Mouse (Mus musculus) mouse trophoblast stem cell (cell line): ENCODE measurements at regions not wholly inside any gene's neighbourhood (a gene's known extent, or its start where the extent isn't known, plus 50 kb on each side); places are given as distances from the start of the nearest gene placed in this dataset.

Experiments
- in situ Hi-C, 2 experiments: fragments of 300-500 bp; cut with MseI, MboI; formaldehyde crosslinking; loops; 2 replicates in 1 of 2; 3 replicates in 1 of 2; pipeline ENCODE4 v1.15.1; 2025

GRCm38 (mm10) chr2:84173450-84173849, 183.1 kb downstream of the Gm13691 start:
- in situ Hi-C loops = no loop called here

DNA sequence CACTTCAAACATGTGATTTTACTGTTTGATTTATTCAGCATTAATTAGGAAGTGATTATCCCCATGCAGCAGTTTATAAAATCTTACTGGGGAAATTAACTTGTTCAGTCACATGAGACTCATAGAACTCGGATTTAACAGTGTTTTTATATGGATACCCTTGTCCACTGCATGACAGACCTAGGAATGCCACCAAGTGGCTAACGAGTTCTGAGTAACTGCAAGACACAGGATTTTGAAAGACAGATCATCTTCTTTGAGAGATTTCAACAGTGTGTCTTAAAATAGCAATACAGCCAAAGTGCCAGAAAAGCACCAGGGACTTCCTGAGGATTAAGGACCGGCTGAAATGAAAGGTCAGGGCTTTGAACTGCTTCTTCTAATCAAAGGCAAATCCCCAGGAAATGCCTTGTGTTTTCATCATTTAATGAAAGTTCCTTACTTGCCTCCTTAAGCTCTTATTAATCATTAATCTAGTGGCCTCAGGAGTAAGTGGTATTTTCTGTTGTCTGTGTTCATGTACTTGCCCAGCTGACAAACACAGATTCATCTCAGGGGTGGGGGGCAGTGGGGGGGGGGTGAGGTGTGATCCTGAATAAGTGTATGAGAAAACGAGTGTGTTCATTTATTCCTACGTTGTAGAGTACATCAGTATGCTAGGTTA, 193.4 kb downstream of the Gm13691 start:
- in situ Hi-C loops = no loop called here

- in situ Hi-C loops = no loop called here
Observed at GRCm38 (mm10) chr2:84184288-84185015, 194.1 kb downstream of the Gm13691 start.

DNA sequence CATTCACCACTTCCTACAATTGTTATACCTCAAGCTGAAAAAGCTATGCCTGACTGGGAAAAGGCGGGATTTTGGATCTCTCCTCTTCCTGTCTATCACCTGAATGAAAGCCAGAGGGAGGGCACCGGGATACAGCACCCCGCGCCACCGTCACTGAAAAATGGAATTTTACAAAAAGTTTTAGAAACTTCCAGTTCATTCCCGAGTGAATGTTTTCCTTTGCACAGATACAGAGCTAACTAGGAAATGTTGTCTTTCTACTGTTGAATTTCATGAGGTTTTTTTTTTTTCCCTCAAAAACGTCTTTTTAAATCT, 194.6 kb downstream of the Gm13691 start:
- in situ Hi-C loops = no loop called here

DNA sequence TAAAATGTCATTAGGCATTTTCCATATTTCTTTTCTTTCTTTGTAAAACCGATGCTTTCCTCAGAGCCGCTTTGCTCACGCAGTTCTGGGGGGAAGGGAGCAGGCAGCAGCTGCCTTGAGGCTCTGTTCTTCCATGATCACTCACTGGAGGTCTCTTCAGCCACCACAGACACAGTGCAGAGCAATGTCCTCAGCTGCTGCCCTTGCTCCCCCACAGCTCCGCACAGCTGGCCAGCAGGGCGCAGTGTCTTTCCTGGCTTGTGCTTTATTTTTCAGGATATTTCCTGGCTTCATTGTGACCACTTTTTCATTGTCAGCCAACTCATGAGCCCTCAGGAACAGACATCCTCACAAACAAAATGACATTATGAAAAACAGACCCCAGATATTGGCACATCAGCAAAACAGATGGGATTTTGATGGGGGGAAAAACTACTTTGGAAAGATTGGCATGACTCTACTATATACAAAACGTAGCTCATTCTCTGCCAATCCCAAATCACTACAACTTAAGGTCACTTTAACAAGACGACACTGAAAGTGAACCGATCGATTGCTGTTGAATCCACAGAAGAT, 195.9 kb downstream of the Gm13691 start:
- in situ Hi-C loops = no loop called here

GRCm38 (mm10) chr2:84187456-84187855, 197.1 kb downstream of the Gm13691 start:
- in situ Hi-C loops = no loop called here

DNA sequence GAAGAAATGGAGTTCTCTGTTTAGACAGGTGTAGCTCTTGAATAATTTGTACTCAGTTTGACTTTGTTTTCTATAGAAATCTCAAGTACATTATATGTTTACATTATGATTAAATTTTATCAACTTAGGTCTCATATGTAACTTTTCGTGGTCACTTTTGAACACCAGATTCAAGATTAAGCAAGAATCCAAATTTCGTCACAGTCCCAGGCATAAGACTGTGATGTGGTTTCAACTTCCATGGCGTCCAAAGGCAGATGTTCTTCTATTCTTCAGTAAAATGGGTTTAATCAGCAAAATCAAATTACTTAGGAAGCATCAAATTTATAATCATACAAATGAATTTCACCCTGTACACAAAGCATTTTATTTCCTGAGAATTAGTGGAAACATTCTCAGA, 198.9 kb downstream of the Gm13691 start:
- in situ Hi-C loops = no loop called here

- in situ Hi-C loops = no loop called here
Observed at GRCm38 (mm10) chr2:84217116-84217515, 208.1 kb downstream of the Calcrl start.

DNA sequence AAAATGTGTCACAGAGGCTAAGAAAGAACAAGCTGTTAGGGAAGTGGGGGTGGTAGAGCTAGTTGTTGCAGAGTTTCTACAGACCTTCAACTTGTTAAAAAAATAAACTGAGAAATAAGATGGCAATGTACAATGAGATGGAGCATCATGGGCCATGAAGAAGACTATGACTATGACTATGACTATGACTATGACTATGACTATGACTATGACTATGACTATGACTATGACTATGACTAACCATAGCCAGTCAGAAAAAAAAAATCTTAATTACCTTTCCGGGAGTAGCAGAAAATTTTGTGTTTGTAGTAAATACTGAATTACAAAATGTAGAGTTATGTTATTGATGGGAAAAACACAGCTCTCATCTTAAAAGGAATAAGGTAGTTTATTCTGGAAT, 203.2 kb downstream of the Calcrl start:
- in situ Hi-C loops = no loop called here

- in situ Hi-C loops = no loop called here
Observed at GRCm38 (mm10) chr2:84229777-84230176, 195.4 kb downstream of the Calcrl start.

DNA sequence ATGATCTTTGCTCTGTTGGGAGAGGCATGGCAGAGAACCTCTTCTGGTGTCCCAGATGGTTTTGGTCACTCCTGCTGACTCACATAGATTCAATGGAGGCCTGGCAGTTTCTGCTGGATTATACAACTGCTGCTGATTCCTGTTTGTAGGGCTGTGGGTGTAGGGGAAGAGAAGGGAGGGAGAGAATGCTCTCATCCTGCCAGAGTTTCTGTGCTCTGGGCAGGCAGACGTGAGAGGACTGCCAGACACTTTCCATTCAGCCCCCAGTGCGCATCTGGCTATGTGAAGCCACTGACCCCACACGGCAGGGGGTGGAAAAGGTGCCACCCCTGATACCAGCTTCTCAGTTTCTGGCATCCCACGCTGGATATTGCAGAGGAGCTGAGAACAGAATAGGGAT, 189.6 kb downstream of the Calcrl start:
- in situ Hi-C loops = no loop called here

DNA sequence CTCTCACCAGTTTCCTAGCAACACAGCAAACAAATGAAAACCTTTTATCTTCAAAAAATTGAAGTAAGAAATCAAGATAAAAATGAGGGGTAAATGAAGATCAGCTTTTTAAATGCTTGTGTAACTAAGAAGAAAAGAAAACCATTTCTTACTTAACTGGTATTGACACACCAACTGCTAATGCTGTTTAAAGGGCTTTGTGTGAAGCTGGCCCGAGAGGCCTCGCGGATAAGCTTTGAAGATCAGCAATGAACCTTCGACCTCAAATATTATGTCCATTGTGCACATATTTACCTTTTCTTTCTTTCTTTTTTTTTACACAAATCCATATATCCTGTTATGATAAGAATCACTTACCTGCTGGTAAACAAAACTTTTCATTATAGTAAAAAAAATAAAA, 184.0 kb downstream of the Calcrl start:
- in situ Hi-C loops = no loop called here

DNA sequence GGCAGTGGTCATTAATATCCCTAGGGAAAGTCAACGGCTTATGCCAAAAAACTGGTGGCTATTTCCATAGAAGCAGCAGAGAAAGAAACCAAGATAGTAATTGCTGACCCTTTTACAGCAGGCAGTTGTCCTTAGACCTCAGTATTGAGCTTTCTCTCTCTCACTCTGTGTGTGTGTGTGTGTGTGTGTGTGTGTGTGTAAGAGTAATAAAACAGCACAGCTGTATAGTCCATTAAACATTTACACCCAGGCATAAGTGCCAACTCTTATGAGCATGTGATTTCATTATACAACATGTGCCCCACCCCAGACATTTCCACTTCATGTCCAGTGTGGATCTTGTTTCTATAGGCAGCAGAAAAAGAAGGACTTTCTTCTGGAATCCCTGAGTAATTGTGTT, 183.2 kb downstream of the Calcrl start:
- in situ Hi-C loops = no loop called here

DNA sequence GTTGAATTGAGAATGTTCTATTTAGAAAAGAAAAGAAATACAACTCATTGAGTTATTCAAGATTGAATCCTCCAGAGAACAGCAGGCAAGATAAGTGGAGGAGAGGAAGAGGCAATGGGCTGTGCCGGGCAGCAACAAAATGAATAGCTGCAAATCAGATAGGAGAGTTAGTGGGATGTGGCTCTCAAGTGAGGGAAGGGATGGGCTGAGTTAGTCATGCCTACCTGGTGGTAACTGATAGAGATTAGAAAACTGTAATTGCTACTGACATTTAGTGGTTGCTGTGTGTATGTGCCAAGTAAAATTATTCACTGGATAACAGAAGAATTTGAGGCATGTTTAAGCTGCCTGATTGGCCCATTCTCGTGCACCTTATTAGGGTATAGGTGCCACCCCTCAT, 179.3 kb downstream of the Calcrl start:
- in situ Hi-C loops = no loop called here

DNA sequence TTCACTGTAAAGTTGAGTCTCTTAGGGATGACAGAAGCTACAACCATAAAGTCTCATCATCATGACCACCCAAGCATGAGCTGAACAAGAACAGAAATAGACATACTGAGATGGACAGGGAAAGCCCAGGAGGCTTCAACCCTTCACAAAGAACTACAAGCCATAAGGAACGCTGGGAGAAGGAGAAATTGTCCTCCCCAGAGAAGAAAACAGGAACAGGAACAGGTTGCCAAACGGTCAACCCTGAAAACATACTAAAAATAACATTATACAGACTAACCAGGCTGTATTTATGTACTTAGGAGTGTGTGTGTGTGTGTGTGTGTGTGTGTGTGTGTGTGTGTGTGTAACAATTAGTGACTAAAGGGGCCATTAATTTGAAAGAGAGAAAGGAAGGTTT, 178.6 kb downstream of the Calcrl start:
- in situ Hi-C loops = no loop called here

DNA sequence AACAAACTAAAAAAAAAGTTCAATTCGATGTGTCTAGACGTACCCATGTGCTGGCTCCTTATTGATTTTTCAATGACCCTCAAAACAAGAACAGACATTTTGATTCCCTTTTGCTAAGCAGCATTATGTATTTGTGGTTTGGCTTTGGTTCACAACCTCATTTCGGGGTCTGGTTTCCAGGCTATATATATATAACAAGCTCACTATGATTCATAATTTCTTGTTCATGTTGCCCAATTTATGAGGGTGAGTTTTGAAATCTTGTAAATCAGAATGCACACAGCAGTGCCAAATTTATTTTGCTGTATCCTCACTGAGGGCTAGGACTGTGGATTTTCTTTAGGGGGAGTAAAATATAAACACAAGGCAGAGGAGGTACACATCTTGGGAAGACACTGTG, 177.0 kb downstream of the Calcrl start:
- in situ Hi-C loops = no loop called here

DNA sequence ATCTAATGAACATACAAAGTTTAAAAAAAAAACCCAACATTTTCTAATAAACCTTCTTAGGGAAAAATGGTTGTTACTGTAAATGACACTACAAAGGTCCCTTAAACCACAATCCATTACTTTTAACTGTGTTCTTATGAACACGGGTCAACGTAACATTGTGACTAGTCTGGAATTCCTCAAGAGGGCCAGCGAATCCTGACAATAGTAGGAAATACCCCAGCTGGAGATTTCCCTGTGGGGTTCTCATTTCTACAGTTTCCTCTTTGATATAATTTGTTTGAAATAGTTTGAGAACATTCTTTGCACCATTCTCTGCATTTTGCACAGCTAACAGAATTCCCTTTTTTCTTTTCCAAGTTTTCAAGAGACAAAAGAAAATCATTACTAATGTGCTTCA, 175.3 kb downstream of the Calcrl start:
- in situ Hi-C loops = no loop called here

DNA sequence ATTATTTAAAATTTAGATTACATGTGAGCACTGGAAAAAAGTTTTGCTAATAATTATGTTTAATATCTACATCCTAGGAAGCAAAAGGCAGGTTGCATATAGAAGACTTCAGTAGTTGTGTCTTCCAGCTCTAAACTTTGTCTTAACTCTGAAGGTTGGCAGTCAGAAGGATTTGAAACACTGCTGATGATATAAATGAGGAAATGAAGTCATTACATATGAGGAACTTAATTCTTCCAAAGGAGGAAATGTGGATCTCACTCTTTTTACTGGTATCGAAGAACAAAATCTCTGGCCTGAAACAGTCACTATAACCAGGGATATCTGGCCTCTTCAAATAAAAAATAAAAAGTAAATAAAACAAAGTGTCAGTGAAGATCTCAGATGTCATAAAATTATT, 173.1 kb downstream of the Calcrl start:
- in situ Hi-C loops = no loop called here

DNA sequence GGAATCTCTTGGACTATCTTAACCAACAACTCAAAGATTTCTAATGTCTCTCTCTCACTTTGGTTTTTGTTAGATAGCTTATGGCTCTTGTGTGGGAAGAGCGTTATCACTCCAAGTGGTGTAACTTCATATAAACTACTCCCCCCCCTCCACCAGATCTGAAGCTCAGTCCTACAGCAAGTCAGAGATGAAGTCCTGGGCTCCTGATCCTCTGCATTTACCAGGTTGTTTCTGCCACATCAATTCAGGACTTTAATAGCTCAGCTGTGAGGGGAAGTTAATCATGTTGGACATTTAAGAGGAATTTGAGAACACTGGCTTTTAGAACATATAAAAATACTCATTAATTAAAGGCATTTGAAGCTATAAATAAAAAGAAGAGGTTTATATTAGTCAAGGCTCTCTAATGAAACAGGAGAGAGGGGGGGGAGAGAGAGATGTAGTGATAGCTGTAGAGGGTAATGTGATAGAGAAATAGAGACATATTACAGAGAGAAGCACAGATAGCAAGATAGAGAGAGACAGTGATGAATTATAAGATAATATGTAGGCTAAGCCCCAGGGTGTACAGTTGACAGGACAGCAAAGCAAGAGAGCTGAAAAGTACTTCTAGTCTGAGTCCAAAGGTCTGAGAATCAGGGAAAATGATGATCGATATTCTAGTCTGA, 166.7 kb downstream of the Calcrl start:
- in situ Hi-C loops = no loop called here

GRCm38 (mm10) chr2:84259222-84259621, 166.0 kb downstream of the Calcrl start:
- in situ Hi-C loops = no loop called here

DNA sequence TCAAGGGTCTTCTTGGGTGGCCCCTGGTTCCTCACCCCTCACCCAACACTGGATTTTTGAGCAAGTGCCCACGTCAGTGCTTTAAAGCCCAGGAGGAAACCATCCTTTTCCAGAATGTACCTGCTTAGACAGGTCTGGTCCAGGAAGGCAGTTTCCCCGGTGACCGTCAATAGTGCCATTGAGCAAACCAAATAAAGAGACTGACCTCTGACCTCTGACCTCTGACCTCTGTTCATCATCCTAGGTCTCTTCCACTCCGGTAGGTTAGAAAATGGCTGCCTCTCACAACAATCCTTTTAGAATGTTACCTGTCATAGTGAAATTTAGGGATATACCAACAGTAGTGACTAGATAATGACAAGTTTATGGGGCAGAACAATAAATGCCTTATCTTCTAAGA, 164.5 kb downstream of the Calcrl start:
- in situ Hi-C loops = no loop called here

GRCm38 (mm10) chr2:84261481-84261880, 163.7 kb downstream of the Calcrl start:
- in situ Hi-C loops = no loop called here

GRCm38 (mm10) chr2:84264485-84264884, 160.7 kb downstream of the Calcrl start:
- in situ Hi-C loops = no loop called here
